Mouse (Mus musculus) intestine, embryonic 14.5 days (tissue): ENCODE measurements around the gene Gm20696. TPM values are rescaled to one million over a fixed set of nuclear protein-coding genes. Genes with fewer than 3 reads are reported as not detected.

Experiments
- ATAC-seq: fragments of 200-750 bp; cut with Nextera tagmentation; replicated peaks from 2 replicates; pipeline ENCODE4 v1.8.0; 2017; ENCODE audit warnings: low read depth, moderate number of reproducible peaks, moderate TSS enrichment, moderate library complexity; ENCODE audit not compliant: low FRiP score, low TSS enrichment
- DNase-seq: peaks from one replicate; pipeline ENCODE4 v3.0.0-alpha.2; 2018; ENCODE audit warnings: low spot score
- H3K27ac ChIP-seq: fragments of 300-500 bp; sonication (generic); 2 replicates; pipeline ENCODE4 v1.5.1; 2014; ENCODE audit warnings: low read depth, mild to moderate bottlenecking, control low read depth
- H3K27me3 ChIP-seq: fragments of 300-500 bp; sonication (generic); replicated peaks from 2 replicates; pipeline ENCODE4 v1.6.1; 2014; ENCODE audit warnings: low read length, control low read depth; ENCODE audit not compliant: control insufficient read depth, insufficient read depth
- H3K36me3 ChIP-seq: fragments of 300-500 bp; sonication (generic); 2 replicates; pipeline ENCODE4 v1.6.1; 2014; ENCODE audit warnings: low read length, control low read depth; ENCODE audit not compliant: control insufficient read depth, insufficient read depth
- H3K4me1 ChIP-seq: fragments of 300-500 bp; sonication (generic); replicated peaks from 2 replicates; pipeline ENCODE4 v1.6.1; 2014; ENCODE audit warnings: low read length, control low read depth, mixed read lengths; ENCODE audit not compliant: control insufficient read depth, insufficient read depth
- H3K4me2 ChIP-seq: fragments of 300-500 bp; sonication (generic); 2 replicates; pipeline ENCODE4 v1.6.1; 2014; ENCODE audit warnings: low read length
- H3K4me3 ChIP-seq: fragments of 300-500 bp; sonication (generic); 2 replicates; pipeline ENCODE4 v1.5.1; 2014; ENCODE audit warnings: low read depth, low read length, control low read depth, mixed read lengths
- H3K9ac ChIP-seq: fragments of 300-500 bp; sonication (generic); 2 replicates; pipeline ENCODE4 v1.6.1; 2014; ENCODE audit warnings: mild to moderate bottlenecking, low read length
- H3K9me3 ChIP-seq: fragments of 300-500 bp; sonication (generic); 2 replicates; pipeline ENCODE4 v1.6.1; 2016; ENCODE audit warnings: low read length, control low read depth; ENCODE audit not compliant: control insufficient read depth
- WGBS: fragments of 180-500 bp; shearing (Covaris S2); extraction: QIAGEN DNeasy Blood & Tissue Kit; methylation state at CpG from one replicate; pipeline ENCODE4 v1.1.7; 2014; 5-methylcytosine and 5-hydroxymethylcytosine counted together
- polyA plus RNA-seq: library from polyadenylated mRNA; unstranded; fragments of >200 nt; fragmentation: Nextera tagmentation; extraction: Ambion mirVana; gene quantifications from 2 replicates; pipeline ENCODE4 v1.2.1, GENCODE M21; 2014

Gene Gm20696
- polyA plus RNA-seq, 1 experiment from 2014 or later: 6.9 TPM

- Histone ChIP-seq H3K4me3 (no peak overlapping the region), H3K9ac (no peak overlapping the region), H3K4me2 (no peak overlapping the region), H3K36me3 (no peaks in the 10 kb centered on the region), H3K9me3 (no peaks in the 10 kb centered on the region), H3K27ac (no peak overlapping the region), H3K4me1 (no peaks in the 10 kb centered on the region), H3K27me3 (no peaks in the 10 kb centered on the region)
- no peak for DNase-seq
- WGBS: 91% methylated on average over 2 of the region's 2 CpGs
- ATAC-seq: no peak
Measured at GRCm38 (mm10) chr6:99546416-99546815, 120.2 kb downstream of the Gm20696 start.

- DNase-seq (no peak), ATAC-seq (no peak)
- no peaks in the 10 kb centered on the region for H3K4me1 ChIP-seq
- H3K4me2 ChIP-seq: no peak overlapping the region
- H3K9ac ChIP-seq: no peak overlapping the region
- H3K36me3 ChIP-seq: no peaks in the 10 kb centered on the region
- 59% methylated on average over 6 of the region's 6 CpGs for WGBS
- H3K27ac ChIP-seq: no peak overlapping the region
- H3K9me3 ChIP-seq: no peaks in the 10 kb centered on the region
- H3K27me3 ChIP-seq: no peaks in the 10 kb centered on the region
- H3K4me3 ChIP-seq: no peak overlapping the region
Measured at GRCm38 (mm10) chr6:99545437-99545836, 121.2 kb downstream of the Gm20696 start.

DNA sequence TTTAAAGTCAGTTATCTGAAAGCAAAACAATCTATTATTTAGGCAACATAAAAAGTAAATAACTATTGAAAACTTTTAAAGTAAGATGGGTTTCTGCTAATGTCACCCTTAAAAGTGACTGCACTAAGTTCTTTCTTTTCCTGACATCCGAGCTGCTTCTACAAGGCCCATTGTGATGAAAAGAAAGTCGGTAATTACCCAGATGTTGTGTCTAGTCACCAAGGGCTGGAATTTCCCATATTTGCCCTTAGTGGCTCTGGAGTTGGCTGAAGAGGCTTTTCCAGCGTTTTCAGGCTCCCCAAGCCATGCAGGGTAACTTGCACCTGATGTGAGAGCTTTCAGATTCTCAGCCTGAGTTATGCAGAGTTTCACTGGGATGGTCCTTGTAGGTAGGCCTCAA, 125.5 kb downstream of the Gm20696 start:
- no peak overlapping the region for H3K4me3 ChIP-seq
- no peak overlapping the region for H3K9ac ChIP-seq
- no peaks in the 10 kb centered on the region; the same call in 1 of the 2 replicates for H3K4me1 ChIP-seq
- WGBS: 51% methylated on average over 3 of the region's 3 CpGs
- no peaks in the 10 kb centered on the region for H3K9me3 ChIP-seq
- ATAC-seq: no peak
- no peaks in the 10 kb centered on the region for H3K27me3 ChIP-seq
- H3K36me3 ChIP-seq: no peaks in the 10 kb centered on the region
- no peak for DNase-seq
- no peak overlapping the region for H3K27ac ChIP-seq
- H3K4me2 ChIP-seq: no peak overlapping the region

DNA sequence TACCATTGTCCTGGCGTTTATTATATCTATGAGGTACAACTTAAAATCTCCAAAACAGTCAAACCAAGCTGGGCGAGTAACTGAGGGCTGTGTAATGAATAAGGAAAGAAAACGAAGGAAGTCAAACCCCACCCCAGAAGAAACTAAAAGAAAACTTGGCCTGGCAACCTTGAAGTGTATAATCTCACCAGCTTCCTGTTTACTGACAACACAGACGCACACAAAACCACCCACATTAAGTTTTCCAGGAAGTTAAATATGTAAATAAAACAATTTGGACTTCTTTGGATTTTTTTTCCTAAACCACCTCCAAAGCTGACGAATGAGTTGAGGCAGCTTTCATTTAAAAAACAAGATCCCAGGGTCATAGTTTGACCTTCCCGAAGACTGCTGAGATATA, 125.9 kb downstream of the Gm20696 start:
- DNase-seq: no peak
- Histone ChIP-seq H3K4me3 (no peak overlapping the region), H3K4me2 (no peak overlapping the region), H3K4me1 (no peaks in the 10 kb centered on the region; the same call in 1 of the 2 replicates), H3K36me3 (no peaks in the 10 kb centered on the region), H3K9me3 (no peaks in the 10 kb centered on the region), H3K27ac (no peak overlapping the region), H3K9ac (no peak overlapping the region), H3K27me3 (no peaks in the 10 kb centered on the region)
- 75% methylated on average over 6 of the region's 6 CpGs for WGBS
- no peak for ATAC-seq

DNA sequence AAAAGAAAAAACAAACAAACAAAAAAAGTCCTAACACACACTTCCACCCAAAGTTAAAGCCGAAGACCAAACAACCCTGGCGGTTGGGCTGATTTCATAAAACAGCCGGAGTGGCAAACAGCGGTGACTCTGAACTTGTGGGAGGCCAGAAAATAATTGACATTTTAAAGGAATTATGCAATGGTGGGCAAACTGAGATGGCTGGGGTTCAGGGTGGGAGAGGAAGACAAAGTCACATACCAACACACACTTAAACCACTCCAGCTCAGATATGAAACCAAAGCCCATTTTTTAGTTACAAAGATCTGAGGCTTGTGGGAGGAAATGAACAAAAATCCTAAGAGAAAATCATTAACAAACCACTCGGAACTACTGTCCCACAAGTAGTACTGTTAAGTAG, 126.5 kb downstream of the Gm20696 start:
- H3K4me1 ChIP-seq: no peaks in the 10 kb centered on the region; the same call in 1 of the 2 replicates
- H3K9me3 ChIP-seq: no peaks in the 10 kb centered on the region
- no peak overlapping the region for H3K27ac ChIP-seq
- H3K4me2 ChIP-seq: no peak overlapping the region
- H3K36me3 ChIP-seq: no peaks in the 10 kb centered on the region
- H3K4me3 ChIP-seq: no peak overlapping the region
- 89% methylated on average over 5 of the region's 5 CpGs for WGBS
- no peaks in the 10 kb centered on the region for H3K27me3 ChIP-seq
- ATAC-seq (no peak), DNase-seq (no peak)
- H3K9ac ChIP-seq: no peak overlapping the region

DNA sequence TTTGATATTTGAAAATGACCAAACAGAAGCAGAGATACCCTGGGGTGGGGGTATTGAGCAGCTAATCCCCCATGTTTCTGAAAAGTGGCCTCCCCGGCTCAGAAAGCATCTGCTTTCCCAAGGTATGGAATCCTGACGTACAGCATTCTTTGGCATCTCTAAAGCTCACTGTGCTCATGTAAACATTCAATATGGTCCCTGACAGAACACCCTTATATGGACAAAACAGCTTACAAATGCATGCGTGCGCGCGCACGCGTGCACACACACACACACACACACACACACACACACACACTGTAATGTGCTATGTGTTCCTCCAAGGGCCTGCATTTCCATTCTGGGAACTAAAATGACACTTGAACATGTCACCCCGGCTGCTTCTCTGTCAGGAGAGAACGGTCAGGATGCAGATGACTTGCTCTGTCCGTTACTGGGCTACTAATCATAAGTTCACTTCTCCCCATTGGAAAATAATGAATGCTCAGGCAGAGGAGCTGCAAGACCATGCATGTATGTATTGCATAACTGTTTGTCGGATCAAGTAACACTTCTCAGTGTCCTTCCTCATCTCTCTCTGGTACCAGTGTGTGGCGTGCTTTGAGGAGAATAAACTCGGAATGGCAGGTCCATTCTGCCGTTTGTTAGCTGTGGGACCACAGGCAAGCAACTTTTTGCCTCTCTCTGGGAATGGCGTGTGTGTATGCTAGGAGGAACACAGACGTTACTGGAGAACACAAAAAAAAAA, 128.2 kb downstream of the Gm20696 start:
- ATAC-seq: no peak; the same call in 1 of the 2 replicates
- no peaks in the 10 kb centered on the region for H3K9me3 ChIP-seq
- H3K36me3 ChIP-seq: no peaks in the 10 kb centered on the region
- WGBS: 61% methylated on average over 17 of the region's 17 CpGs
- H3K4me2 ChIP-seq: no peak overlapping the region
- DNase-seq: no peak
- H3K27ac ChIP-seq: peak overlapping the region; percentile 69; the same call in 1 of the 2 replicates
- no peak overlapping the region for H3K4me3 ChIP-seq
- H3K9ac ChIP-seq: no peak overlapping the region
- H3K27me3 ChIP-seq: no peaks in the 10 kb centered on the region
- H3K4me1 ChIP-seq: no peaks in the 10 kb centered on the region; the same call in 1 of the 2 replicates

DNA sequence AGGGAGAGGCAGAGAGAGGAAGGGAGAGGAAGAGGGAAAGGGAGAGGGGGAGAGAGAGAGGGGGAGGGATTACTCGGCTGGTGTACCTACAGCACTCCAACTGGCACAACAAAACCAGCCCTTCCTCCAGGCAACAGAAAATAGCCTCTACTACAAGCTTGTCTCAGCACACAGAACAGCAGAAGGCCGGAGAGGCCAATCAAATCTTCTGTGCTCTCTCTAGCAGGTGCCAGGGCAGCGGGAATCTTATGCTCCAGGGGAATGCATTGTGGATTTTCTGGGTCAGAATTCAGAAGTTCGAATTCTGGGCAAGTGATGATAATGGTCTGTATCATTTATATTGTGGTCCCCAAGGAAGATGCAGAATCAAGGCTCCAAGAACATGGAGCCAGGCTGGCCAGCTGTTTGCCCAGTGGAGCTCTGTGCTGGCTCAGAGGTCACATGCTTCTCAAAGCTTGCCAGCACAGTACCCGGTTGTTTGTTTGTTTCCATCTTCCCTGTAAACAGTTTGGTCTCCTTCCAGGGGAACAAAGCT, 132.3 kb downstream of the Gm20696 start:
- Histone ChIP-seq H3K9ac (no peak overlapping the region), H3K27ac (no peak overlapping the region), H3K4me3 (no peak overlapping the region), H3K4me1 (no peaks in the 10 kb centered on the region; the same call in 1 of the 2 replicates), H3K9me3 (no peaks in the 10 kb centered on the region), H3K27me3 (no peaks in the 10 kb centered on the region), H3K36me3 (no peaks in the 10 kb centered on the region), H3K4me2 (no peak overlapping the region)
- no peak for ATAC-seq
- DNase-seq: no peak
- 65% methylated on average over 5 of the region's 5 CpGs for WGBS

GRCm38 (mm10) chr6:99532458-99532857, 134.1 kb downstream of the Gm20696 start:
- Histone ChIP-seq H3K27ac (no peak overlapping the region), H3K36me3 (no peaks in the 10 kb centered on the region), H3K4me1 (no peaks in the 10 kb centered on the region), H3K4me2 (no peak overlapping the region), H3K9ac (no peak overlapping the region), H3K27me3 (no peaks in the 10 kb centered on the region), H3K4me3 (no peak overlapping the region), H3K9me3 (no peaks in the 10 kb centered on the region)
- 60% methylated on average over 4 of the region's 4 CpGs for WGBS
- ATAC-seq (no peak), DNase-seq (no peak)

DNA sequence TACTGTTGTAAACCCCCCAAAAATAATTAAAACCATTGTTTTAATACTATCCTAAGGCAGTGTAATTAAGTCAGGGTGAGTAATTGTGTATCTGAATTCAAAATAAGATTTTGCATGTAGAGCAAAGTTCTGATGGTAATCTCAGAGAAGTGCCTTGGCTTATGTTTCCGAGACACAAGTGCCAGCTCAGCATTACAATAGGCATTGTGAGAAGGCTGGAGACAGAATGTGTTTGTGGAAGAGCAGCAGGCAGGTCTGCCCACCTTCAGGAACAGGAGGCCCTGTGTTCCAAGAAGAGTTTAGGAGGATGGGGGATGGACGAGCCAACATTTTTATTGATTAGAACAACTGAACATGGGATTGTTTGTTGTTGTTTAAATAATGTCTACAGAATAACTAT, 137.6 kb downstream of the Gm20696 start:
- ATAC-seq (no peak), DNase-seq (no peak)
- Histone ChIP-seq H3K27me3 (no peaks in the 10 kb centered on the region), H3K36me3 (no peaks in the 10 kb centered on the region), H3K27ac (no peak overlapping the region), H3K9me3 (no peaks in the 10 kb centered on the region), H3K4me3 (no peak overlapping the region), H3K4me1 (peaks cover 8% of the 10 kb centered on the region; the same call in 1 of the 2 replicates), H3K9ac (no peak overlapping the region), H3K4me2 (no peak overlapping the region)
- 82% methylated on average over 2 of the region's 2 CpGs for WGBS
